Mouse (Mus musculus) forebrain, embryonic 16.5 days (tissue): ENCODE measurements around the gene Zfp771. TPM values are rescaled to one million over a fixed set of nuclear protein-coding genes. Genes with fewer than 3 reads are reported as not detected.
A peak's percentile ranks its signal among the peaks of the same experiment; 100 is the strongest.
"Not testable (repeated sequence)": the region's sequence is repeated elsewhere in the genome, so short reads cannot be mapped to it uniquely, and the experiment has no call there.

Source experiments
- ATAC-seq: fragments of 200-750 bp; cut with Nextera tagmentation; 2 replicates; pipeline ENCODE4 v1.8.0; 2017; ENCODE audit warnings: mild to moderate bottlenecking, moderate library complexity
- H3K27ac ChIP-seq: fragments of 300-500 bp; sonication (generic); 2 replicates; pipeline ENCODE4 v1.5.1; 2014; ENCODE audit warnings: low read length, control low read depth
- H3K27me3 ChIP-seq: fragments of 300-500 bp; sonication (generic); replicated peaks from 2 replicates; pipeline ENCODE4 v1.6.1; 2014; ENCODE audit warnings: low read length; ENCODE audit not compliant: control insufficient read depth, insufficient read depth
- H3K36me3 ChIP-seq: fragments of 300-500 bp; sonication (generic); 2 replicates; pipeline ENCODE4 v1.6.1; 2014; ENCODE audit not compliant: control insufficient read depth, insufficient read depth
- H3K4me1 ChIP-seq: fragments of 300-500 bp; sonication (generic); replicated peaks from 2 replicates; pipeline ENCODE4 v1.6.1; 2014; ENCODE audit warnings: low read length; ENCODE audit not compliant: control insufficient read depth, insufficient read depth
- H3K4me2 ChIP-seq: fragments of 300-500 bp; sonication (generic); 2 replicates; pipeline ENCODE4 v1.6.1; 2014; ENCODE audit warnings: mild to moderate bottlenecking, low read length, control low read depth
- H3K4me3 ChIP-seq: fragments of 300-500 bp; sonication (generic); replicated peaks from 2 replicates; pipeline ENCODE4 v1.5.1; 2014; ENCODE audit warnings: mild to moderate bottlenecking, low read length, control low read depth
- H3K9ac ChIP-seq: fragments of 300-500 bp; sonication (generic); replicated peaks from 2 replicates; pipeline ENCODE4 v1.6.1; 2014; ENCODE audit warnings: low read depth, low read length, control low read depth
- H3K9me3 ChIP-seq: fragments of 300-500 bp; sonication (generic); 2 replicates; pipeline ENCODE4 v1.6.1; 2016; ENCODE audit warnings: low read length; ENCODE audit not compliant: control insufficient read depth
- WGBS: fragments of 180-500 bp; shearing (Covaris S2); extraction: QIAGEN DNeasy Blood & Tissue Kit; methylation state at CpG from one replicate; pipeline ENCODE4 v1.1.7; 2014; 5-methylcytosine and 5-hydroxymethylcytosine counted together
- polyA plus RNA-seq: library from polyadenylated mRNA; unstranded; fragments of >200 nt; fragmentation: Nextera tagmentation; extraction: Ambion mirVana; gene quantifications from 2 replicates; pipeline ENCODE4 v1.2.1, GENCODE M21; 2015

The Zfp771 gene
- polyA plus RNA-seq, 1 experiment from 2014 or later = 66.6 TPM

- Histone ChIP-seq H3K36me3 (no peaks in the 10 kb centered on the region; the same call in 1 of the 2 replicates), H3K9ac (peak overlapping the region; percentile 77), H3K27ac (peak overlapping the region; percentile 89), H3K9me3 (no peaks in the 10 kb centered on the region), H3K4me1 (peaks cover 21% of the 10 kb centered on the region), H3K4me3 (peak overlapping the region; percentile 84), H3K4me2 (peak overlapping the region; percentile 93), H3K27me3 (no peaks in the 10 kb centered on the region)
- WGBS = 9% methylated on average over 32 of the region's 33 CpGs
- ATAC-seq = peak; percentile 66
Measured at GRCm38 (mm10) chr7:127244658-127245510, 810 bp downstream of the Zfp771 start.

GRCm38 (mm10) chr7:127250511-127250910 lies 6.4 kb downstream of the Zfp771 start:
- not testable (repeated sequence) for H3K9ac ChIP-seq

GRCm38 (mm10) chr7:127252414-127252813 lies 8.3 kb downstream of the Zfp771 start:
- no peak overlapping the region for H3K27ac ChIP-seq
- H3K4me3 ChIP-seq = no peak overlapping the region
- H3K9me3 ChIP-seq = no peaks in the 10 kb centered on the region
- 88% methylated on average over 2 of the region's 2 CpGs for WGBS
- H3K4me1 ChIP-seq = peaks cover 9% of the 10 kb centered on the region
- H3K4me2 ChIP-seq = no peak overlapping the region
- no peaks in the 10 kb centered on the region; the same call in 1 of the 2 replicates for H3K36me3 ChIP-seq
- ATAC-seq = no peak
- no peak overlapping the region for H3K9ac ChIP-seq
- H3K27me3 ChIP-seq = no peaks in the 10 kb centered on the region

More at GRCm38 (mm10) chr7:127250511-127250910, 6.4 kb downstream of the Zfp771 start:
- not testable (repeated sequence) for H3K4me2 ChIP-seq, H3K9me3 ChIP-seq, H3K4me3 ChIP-seq, ATAC-seq, H3K36me3 ChIP-seq, H3K27me3 ChIP-seq, H3K27ac ChIP-seq
- 91% methylated on average over 8 of the region's 8 CpGs for WGBS
- H3K4me1 ChIP-seq = peaks cover 20% of the 10 kb centered on the region

GRCm38 (mm10) chr7:127253341-127253740 lies 9.3 kb downstream of the Zfp771 start:
- no peak for ATAC-seq
- no peaks in the 10 kb centered on the region for H3K27me3 ChIP-seq
- H3K4me3 ChIP-seq = peak overlapping the region; percentile 51
- peak overlapping the region; percentile 84 for H3K27ac ChIP-seq
- WGBS = 81% methylated on average over 6 of the region's 6 CpGs
- H3K9me3 ChIP-seq = no peaks in the 10 kb centered on the region
- peaks cover 9% of the 10 kb centered on the region for H3K4me1 ChIP-seq
- H3K9ac ChIP-seq = peak overlapping the region; percentile 69
- no peaks in the 10 kb centered on the region; the same call in 1 of the 2 replicates for H3K36me3 ChIP-seq
- H3K4me2 ChIP-seq = peak overlapping the region; percentile 95

- ATAC-seq = peak; percentile 96
- Histone ChIP-seq H3K9me3 (no peaks in the 10 kb centered on the region), H3K4me1 (peaks cover 13% of the 10 kb centered on the region), H3K4me3 (peak overlapping the region; percentile 51), H3K4me2 (peak overlapping the region; percentile 95), H3K27me3 (no peaks in the 10 kb centered on the region), H3K36me3 (no peaks in the 10 kb centered on the region; the same call in 1 of the 2 replicates), H3K9ac (peak overlapping the region; percentile 72), H3K27ac (peak overlapping the region; percentile 93)
- WGBS = under 1% methylated on average over 135 of the region's 136 CpGs
Measured at GRCm38 (mm10) chr7:127253821-127254769, 10.0 kb downstream of the Zfp771 start.

- Histone ChIP-seq H3K36me3 (no peaks in the 10 kb centered on the region), H3K27me3 (no peaks in the 10 kb centered on the region), H3K27ac (peak overlapping the region; percentile 93; the same call in 1 of the 2 replicates), H3K4me3 (peak overlapping the region; percentile 51), H3K4me2 (peak overlapping the region; percentile 95), H3K9me3 (no peaks in the 10 kb centered on the region), H3K4me1 (peaks cover 20% of the 10 kb centered on the region), H3K9ac (peak overlapping the region; percentile 72)
- 35% methylated on average over 4 of the region's 4 CpGs for WGBS
- ATAC-seq = no peak
Measured at GRCm38 (mm10) chr7:127255008-127255407, 10.9 kb downstream of the Zfp771 start.

GRCm38 (mm10) chr7:127255965-127256364 lies 11.9 kb downstream of the Zfp771 start:
- Histone ChIP-seq H3K4me2 (no peak overlapping the region), H3K4me3 (no peak overlapping the region), H3K4me1 (peaks cover 22% of the 10 kb centered on the region), H3K27me3 (no peaks in the 10 kb centered on the region), H3K27ac (no peak overlapping the region), H3K36me3 (no peaks in the 10 kb centered on the region), H3K9ac (no peak overlapping the region), H3K9me3 (no peaks in the 10 kb centered on the region)
- WGBS = 83% methylated on average over 2 of the region's 2 CpGs
- ATAC-seq = no peak

GRCm38 (mm10) chr7:127256518-127256917 lies 12.4 kb downstream of the Zfp771 start:
- H3K36me3 ChIP-seq = no peaks in the 10 kb centered on the region
- no peaks in the 10 kb centered on the region for H3K27me3 ChIP-seq
- H3K27ac ChIP-seq = no peak overlapping the region
- ATAC-seq = no peak
- no peak overlapping the region for H3K9ac ChIP-seq
- H3K4me1 ChIP-seq = peaks cover 27% of the 10 kb centered on the region
- H3K4me2 ChIP-seq = no peak overlapping the region
- no peak overlapping the region for H3K4me3 ChIP-seq
- H3K9me3 ChIP-seq = no peaks in the 10 kb centered on the region
- 90% methylated on average over 5 of the region's 5 CpGs for WGBS
